Mouse (Mus musculus) MEL (cell line): ENCODE data around the gene Llcfc1. TPM values are rescaled to one million over a fixed set of nuclear protein-coding genes. Genes with fewer than 3 reads are reported as not detected.

ENCODE experiments used
- DNase-seq: peaks from one replicate; pipeline ENCODE4 v3.0.0; 2011; ENCODE audit warnings: low read depth, low spot score
- H3K27ac ChIP-seq: 2 replicates; pipeline ENCODE4 v1.5.1; 2012; ENCODE audit warnings: low read depth, mild to moderate bottlenecking, control low read depth, low read length, moderate library complexity; ENCODE audit not compliant: control insufficient read depth
- H3K27me3 ChIP-seq, 2 experiments: fragments of 150-350 bp in 1 of 2; sonication (generic) in 1 of 2; 2 replicates each; pipeline ENCODE4 v1.6.1; 2012; ENCODE audit warnings: low read length in 2 of 2, mild to moderate bottlenecking in 2 of 2, improper control_type of control experiment in 1 of 2, moderate library complexity in 1 of 2; ENCODE audit not compliant: insufficient read depth in 2 of 2, control insufficient read depth in 1 of 2
- H3K36me3 ChIP-seq, 2 experiments: 2 replicates each; pipeline ENCODE4 v1.6.1; 2012 to 2014; ENCODE audit warnings: low read length in 2 of 2, improper control_type of control experiment in 1 of 2, inconsistent platforms in 1 of 2, mild to moderate bottlenecking in 1 of 2; ENCODE audit not compliant: insufficient read depth in 2 of 2, control insufficient read depth in 1 of 2
- H3K4me1 ChIP-seq, 2 experiments: fragments of 150-350 bp in 1 of 2; sonication (generic) in 1 of 2; 2 replicates each; pipeline ENCODE4 v1.6.1; 2012; ENCODE audit warnings: low read length in 2 of 2, improper control_type of control experiment in 1 of 2, mild to moderate bottlenecking in 1 of 2; ENCODE audit not compliant: insufficient read depth in 2 of 2, control insufficient read depth in 1 of 2
- H3K4me3 ChIP-seq, 2 experiments: fragments of 150-350 bp in 1 of 2; sonication (generic) in 1 of 2; 2 replicates each; pipeline ENCODE4 v1.5.1; 2012; ENCODE audit warnings: low read depth in 2 of 2, low read length in 2 of 2, mild to moderate bottlenecking in 2 of 2, moderate library complexity in 2 of 2, control low read depth in 1 of 2, improper control_type of control experiment in 1 of 2; ENCODE audit not compliant: control insufficient read depth in 1 of 2, insufficient read depth in 1 of 2
- H3K79me2 ChIP-seq: 2 replicates; pipeline ENCODE4 v1.6.1; 2012; ENCODE audit warnings: mild to moderate bottlenecking, low read length, moderate library complexity; ENCODE audit not compliant: control insufficient read depth, poor library complexity, insufficient read depth
- H3K9ac ChIP-seq: 2 replicates; pipeline ENCODE4 v1.6.1; 2012; ENCODE audit warnings: low read depth, mild to moderate bottlenecking, control low read depth, low read length, moderate library complexity; ENCODE audit not compliant: control insufficient read depth, poor library complexity, severe bottlenecking
- H3K9me3 ChIP-seq: fragments of 150-350 bp; sonication (generic); replicated peaks from 2 replicates; pipeline ENCODE4 v1.6.1; 2012; ENCODE audit warnings: mild to moderate bottlenecking, low read length, improper control_type of control experiment, moderate library complexity; ENCODE audit not compliant: insufficient read depth
- BHLHE40 ChIP-seq: IDR thresholded peaks from 2 replicates; pipeline ENCODE4 v1.6.1; 2012; ENCODE audit warnings: low read depth, mild to moderate bottlenecking, inconsistent platforms, low read length, improper control_type of control experiment, borderline replicate concordance
- CHD1 ChIP-seq: IDR thresholded peaks from 2 replicates; pipeline ENCODE4 v1.6.1; 2012; ENCODE audit warnings: low read depth, mild to moderate bottlenecking, inconsistent platforms, low read length, improper control_type of control experiment
- ELF1 ChIP-seq: IDR thresholded peaks from 2 replicates; pipeline ENCODE4 v1.6.1; 2014; ENCODE audit warnings: low read depth, mild to moderate bottlenecking, inconsistent platforms, low read length, improper control_type of control experiment, moderate library complexity
- ETS1 ChIP-seq: IDR thresholded peaks from 2 replicates; pipeline ENCODE4 v1.6.1; 2012; ENCODE audit warnings: low read depth, mild to moderate bottlenecking, inconsistent platforms, low read length, improper control_type of control experiment, moderate library complexity
- GABPA ChIP-seq: IDR thresholded peaks from 2 replicates; pipeline ENCODE4 v1.6.1; 2012; ENCODE audit warnings: low read depth, mild to moderate bottlenecking, inconsistent platforms, low read length, improper control_type of control experiment, moderate library complexity
- GATA1 ChIP-seq: IDR thresholded peaks from 2 replicates; pipeline ENCODE4 v1.6.1; 2011; ENCODE audit warnings: low read depth, low read length, improper control_type of control experiment
- HCFC1 ChIP-seq: IDR thresholded peaks from 2 replicates; pipeline ENCODE4 v1.6.1; 2012; ENCODE audit warnings: low read depth, mild to moderate bottlenecking, inconsistent platforms, low read length, improper control_type of control experiment, moderate library complexity
- JUND ChIP-seq: IDR thresholded peaks from 2 replicates; pipeline ENCODE4 v1.6.1; 2011; ENCODE audit warnings: low read depth, mild to moderate bottlenecking, improper control_type of control experiment, low read length
- KAT2A ChIP-seq: conservative IDR thresholded peaks from 2 replicates; pipeline ENCODE4 v1.6.1; 2012; ENCODE audit warnings: low read depth, low read length, improper control_type of control experiment, inconsistent platforms
- MEF2A ChIP-seq: IDR thresholded peaks from 2 replicates; pipeline ENCODE4 v1.6.1; 2014; ENCODE audit warnings: low read depth, mild to moderate bottlenecking, inconsistent platforms, low read length, improper control_type of control experiment; ENCODE audit not compliant: poor library complexity, insufficient replicate concordance, severe bottlenecking; ENCODE audit errors: extremely low read depth
- MXI1 ChIP-seq: IDR thresholded peaks from 2 replicates; pipeline ENCODE4 v1.6.1; 2011; ENCODE audit warnings: mild to moderate bottlenecking, low read depth, low read length, improper control_type of control experiment
- MYC ChIP-seq: IDR thresholded peaks from 2 replicates; pipeline ENCODE4 v1.6.1; 2011; ENCODE audit warnings: low read depth, mild to moderate bottlenecking, low read length, improper control_type of control experiment, moderate library complexity
- NELFE ChIP-seq: IDR thresholded peaks from 2 replicates; pipeline ENCODE4 v1.6.1; 2011; ENCODE audit warnings: low read depth, low read length, improper control_type of control experiment
- POLR2AphosphoS5 ChIP-seq: IDR thresholded peaks from 2 replicates; pipeline ENCODE4 v1.6.1; 2012; ENCODE audit warnings: low read depth, borderline replicate concordance, mild to moderate bottlenecking, inconsistent platforms, low read length, moderate library complexity, mixed read lengths
- SIN3A ChIP-seq: IDR thresholded peaks from 2 replicates; pipeline ENCODE4 v1.6.1; 2012; ENCODE audit warnings: low read length, improper control_type of control experiment, inconsistent platforms
- UBTF ChIP-seq: IDR thresholded peaks from 2 replicates; pipeline ENCODE4 v1.6.1; 2012; ENCODE audit warnings: low read depth, mild to moderate bottlenecking, inconsistent platforms, low read length, improper control_type of control experiment, moderate library complexity, borderline replicate concordance; ENCODE audit not compliant: insufficient read depth
- USF1 ChIP-seq: IDR thresholded peaks from 2 replicates; pipeline ENCODE4 v1.6.1; 2014; ENCODE audit warnings: low read depth, mild to moderate bottlenecking, inconsistent platforms, low read length, improper control_type of control experiment, moderate library complexity
- USF2 ChIP-seq, 2 experiments: IDR thresholded peaks; 2 replicates each; pipeline ENCODE4 v1.6.1; 2011 to 2012; ENCODE audit warnings: improper control_type of control experiment in 2 of 2, low read length in 2 of 2, borderline replicate concordance in 1 of 2, inconsistent platforms in 1 of 2, low read depth in 1 of 2, mild to moderate bottlenecking in 1 of 2; ENCODE audit not compliant: insufficient read depth in 1 of 2
- ZKSCAN1 ChIP-seq: IDR thresholded peaks from 2 replicates; pipeline ENCODE4 v1.6.1; 2012; ENCODE audit warnings: low read depth, mild to moderate bottlenecking, inconsistent platforms, low read length, improper control_type of control experiment, moderate library complexity
- polyA plus RNA-seq, 2 experiments: library from polyadenylated mRNA; stranded (reverse) in 1 of 2; unstranded in 1 of 2; fragments of >175 nt in 1 of 2; fragments of >200 nt in 1 of 2; gene quantifications; 2 replicates each; pipeline versions ENCODE4 v1.2.1 to v1.2.4; 2012; ENCODE audit warnings: low replicate concordance in 2 of 2, low read depth in 1 of 2; ENCODE audit not compliant: insufficient read length in 2 of 2, insufficient read depth in 1 of 2, missing spikeins in 1 of 2
- total RNA-seq: library from RNA; depleted of rRNA; stranded (reverse); fragments of 300-350 nt; gene quantifications from 2 replicates; pipeline ENCODE4 v1.2.3, GENCODE M21; 2012

Llcfc1 gene
- total and polyA plus RNA-seq, 3 experiments: not detected

DNA sequence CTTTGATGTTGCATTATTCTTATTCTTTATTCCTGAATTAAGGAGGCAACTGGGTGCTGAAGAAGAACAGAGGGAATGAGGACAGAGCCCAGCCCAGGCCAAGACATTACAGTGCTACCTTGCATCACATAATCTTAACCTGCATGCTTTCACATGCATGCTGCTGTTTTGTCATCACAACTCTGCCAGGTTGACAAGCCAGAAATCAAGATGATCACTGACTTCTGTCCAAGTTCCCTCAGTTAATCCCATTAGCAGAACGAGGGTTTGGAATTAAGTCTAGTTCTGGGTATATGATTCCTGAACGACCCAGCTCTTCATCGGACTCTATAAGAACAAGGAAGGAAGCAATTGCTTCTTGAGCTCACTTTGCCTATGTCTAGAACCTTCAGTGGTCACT, 38.0 kb upstream of the Llcfc1 start:
- Histone ChIP-seq H3K27ac (no peak overlapping the region), H3K79me2 (no peaks in the 10 kb centered on the region), H3K27me3 (no peaks in the 10 kb centered on the region), H3K4me1 (no peaks in the 10 kb centered on the region), H3K9ac (no peak overlapping the region), H3K36me3 (no peaks in the 10 kb centered on the region), H3K4me3 (no peak overlapping the region), H3K9me3 (no peaks in the 10 kb centered on the region)
- TF ChIP-seq UBTF (no peak), MXI1 (no peak), SIN3A (no peak), GABPA (no peak), MYC (no peak), GATA1 (no peak), USF2 (IDR thresholded peaks at IDR 0.05; ENCODE audit: borderline replicate concordance in 1 of 2, insufficient read depth in 1 of 2, low read depth in 1 of 2, low read length in 2 of 2) (no peak), JUND (no peak), KAT2A (no peak), BHLHE40 (no peak), USF1 (no peak), ZKSCAN1 (no peak)
- DNase-seq: no peak

DNA sequence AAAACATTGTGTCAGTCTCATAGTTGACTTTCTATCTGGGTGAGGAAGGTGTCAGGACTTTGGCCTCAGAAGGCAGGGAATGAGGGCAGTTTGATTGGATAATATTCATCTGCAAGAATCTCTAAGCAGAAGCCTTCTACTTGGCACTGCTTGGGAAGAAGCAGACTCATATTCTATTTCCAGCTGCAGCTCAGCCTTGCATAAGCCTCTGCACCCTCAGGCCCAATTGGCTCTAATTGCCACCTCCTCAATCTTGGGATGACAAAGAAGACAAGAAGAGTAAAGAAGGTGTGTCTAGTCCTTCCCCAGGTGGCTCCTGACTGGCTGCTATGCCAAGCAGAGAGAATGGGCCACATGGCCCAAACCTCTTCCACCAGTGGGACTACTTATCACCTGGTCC, 37.6 kb upstream of the Llcfc1 start:
- no peaks in the 10 kb centered on the region for H3K4me1 ChIP-seq
- DNase-seq: no peak
- no peak overlapping the region for H3K9ac ChIP-seq
- no peaks in the 10 kb centered on the region for H3K79me2 ChIP-seq
- H3K36me3 ChIP-seq: no peaks in the 10 kb centered on the region
- TF ChIP-seq MEF2A (no peak), NELFE (no peak), BHLHE40 (no peak), CHD1 (no peak), ELF1 (no peak), POLR2AphosphoS5 (no peak), HCFC1 (no peak), ETS1 (no peak)
- H3K27me3 ChIP-seq: no peaks in the 10 kb centered on the region
- H3K9me3 ChIP-seq: no peaks in the 10 kb centered on the region
- H3K27ac ChIP-seq: no peak overlapping the region
- no peak overlapping the region for H3K4me3 ChIP-seq
